In the genomic region with DNA sequence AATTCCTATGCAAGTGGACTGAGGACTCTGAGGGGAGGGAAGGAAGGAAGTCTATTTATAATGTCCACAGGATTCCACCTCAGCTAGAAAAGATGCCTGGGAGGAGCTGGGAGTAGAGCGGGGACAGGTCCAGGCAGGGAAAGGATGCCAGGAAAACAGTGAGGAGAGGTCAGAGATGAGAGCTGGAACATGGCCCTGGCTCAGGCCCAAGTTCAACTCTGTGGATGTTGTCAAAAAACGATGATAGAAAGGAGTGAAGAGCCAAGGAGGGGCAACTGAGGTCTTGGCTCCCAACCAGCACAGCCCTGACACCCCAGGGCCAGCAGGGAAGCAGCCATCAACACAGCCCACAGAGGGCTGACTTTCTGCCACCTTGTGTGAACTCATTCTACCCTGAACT, we compare ENCODE assay signal across 12 mouse cellular contexts. TPM values are rescaled to one million over a fixed set of nuclear protein-coding genes. Genes with fewer than 3 reads are reported as not detected.
DNase-seq lines count a peak whose midpoint lies in the region; ATAC-seq lines count a peak whose summit lies in the region.
"Had no signal": no experiment of that assay in that cellular context is flagged by ENCODE, and none has a peak within 500 bp of the region (broad histone marks: within the 10 kb centered on the region; RNA-seq: fewer than 3 reads in every experiment).

No protein-coding gene starts in this region.

- DNase-seq in cerebellum, adult 18-20 months: peak; percentile 76 to 77
- no peak for DNase-seq in cerebellum, postnatal 4 days (ENCODE audit: low spot score in 2 of 2)
- DNase-seq in adrenal gland, postnatal 14 days: peak; percentile 81
- DNase-seq in kidney, postnatal 36 days: peak; percentile 83 to 87
- DNase-seq in forebrain, embryonic 11.5 days (ENCODE audit: low spot score): no peak
- DNase-seq in layer of hippocampus, adult 18-20 months (ENCODE audit: low spot score in 2 of 2): no peak

- no peaks in the 10 kb centered on the region for H3K9me3 ChIP-seq in heart, embryonic 14.5 days (ENCODE audit: control insufficient read depth, low read length)
- no peaks in the 10 kb centered on the region for H3K9me3 ChIP-seq in forebrain, embryonic 11.5 days (ENCODE audit: control insufficient read depth, low read length)
- no peaks in the 10 kb centered on the region for H3K9me3 ChIP-seq in liver, embryonic 12.5 days (replicated peaks)
- H3K9me3 ChIP-seq: hindbrain, embryonic 15.5 days had no signal

- WGBS in heart, embryonic 14.5 days: 9% methylated on average over 2 of the region's 2 CpGs
- 79% methylated on average over 2 of the region's 2 CpGs for WGBS in forebrain, embryonic 11.5 days
- 70% methylated on average over 2 of the region's 2 CpGs for WGBS in liver, embryonic 12.5 days (ENCODE audit: insufficient replicate concordance)

- peaks cover 72% of the 10 kb centered on the region for H3K36me3 ChIP-seq in heart, embryonic 14.5 days (ENCODE audit: control insufficient read depth, insufficient read depth, low read length)
- no peaks in the 10 kb centered on the region; the same call in 1 of the 2 replicates for H3K36me3 ChIP-seq in forebrain, embryonic 11.5 days (ENCODE audit: control insufficient read depth, insufficient read depth, low read length)
- peaks cover 83% of the 10 kb centered on the region for H3K36me3 ChIP-seq in liver, embryonic 12.5 days

- peak overlapping the region; percentile 33 to 39; a peak in 3 of 4 replicates for H3K27ac ChIP-seq in heart, embryonic 14.5 days (replicated peaks in 1 of 2; ENCODE audit: control insufficient read depth in 1 of 2, insufficient read depth in 1 of 2, low read depth in 2 of 2, low read length in 2 of 2)
- H3K27ac ChIP-seq in forebrain, embryonic 11.5 days (ENCODE audit: low read depth, low read length): no peak overlapping the region
- no peak overlapping the region for H3K27ac ChIP-seq in liver, embryonic 12.5 days
- H3K27ac ChIP-seq: hindbrain, embryonic 15.5 days; macrophage had no signal

- H3K27me3 ChIP-seq in heart, embryonic 14.5 days (ENCODE audit: control insufficient read depth, insufficient read depth, low read length): no peaks in the 10 kb centered on the region
- H3K27me3 ChIP-seq in forebrain, embryonic 11.5 days (ENCODE audit: control insufficient read depth, insufficient read depth, low read length): no peaks in the 10 kb centered on the region
- no peaks in the 10 kb centered on the region for H3K27me3 ChIP-seq in liver, embryonic 12.5 days (replicated peaks)
- H3K27me3 ChIP-seq: hindbrain, embryonic 15.5 days had no signal

- peak; percentile 68 for ATAC-seq in heart, embryonic 14.5 days (ENCODE audit: insufficient number of reproducible peaks, insufficient read depth, low FRiP score, low read depth)
- ATAC-seq in forebrain, embryonic 11.5 days (replicated peaks; ENCODE audit: low FRiP score): no peak
- no peak for ATAC-seq in liver, embryonic 12.5 days
- ATAC-seq: activated CD4-positive, CD25-positive, alpha-beta regulatory T cell, adult 4 months had no signal

- H3K4me1 ChIP-seq in heart, embryonic 14.5 days (ENCODE audit: control insufficient read depth in 2 of 2, insufficient read depth in 2 of 2, low read length in 2 of 2): peaks cover 12 to 16% of the 10 kb centered on the region in 2 experiments
- no peaks in the 10 kb centered on the region for H3K4me1 ChIP-seq in forebrain, embryonic 11.5 days (replicated peaks; ENCODE audit: control insufficient read depth, insufficient read depth, low read length)
- no peaks in the 10 kb centered on the region for H3K4me1 ChIP-seq in liver, embryonic 12.5 days
- H3K4me1 ChIP-seq: hindbrain, embryonic 15.5 days had no signal

- no peak overlapping the region for H3K4me2 ChIP-seq in heart, embryonic 14.5 days (ENCODE audit: low read length)
- no peak overlapping the region for H3K4me2 ChIP-seq in forebrain, embryonic 11.5 days (ENCODE audit: low read depth, low read length, severe bottlenecking)
- no peak overlapping the region for H3K4me2 ChIP-seq in liver, embryonic 12.5 days
- H3K4me2 ChIP-seq: hindbrain, embryonic 15.5 days had no signal

- H3K4me3 ChIP-seq in heart, embryonic 14.5 days (ENCODE audit: control insufficient read depth in 1 of 2, insufficient read depth in 1 of 2, low read depth in 1 of 2, low read length in 2 of 2): no peak overlapping the region
- H3K4me3 ChIP-seq in forebrain, embryonic 11.5 days (ENCODE audit: low read depth, low read length): no peak overlapping the region
- no peak overlapping the region for H3K4me3 ChIP-seq in liver, embryonic 12.5 days
- H3K4me3 ChIP-seq: erythroblast, embryonic 14.5 days; hindbrain, embryonic 15.5 days had no signal

- no peak overlapping the region for H3K9ac ChIP-seq in heart, embryonic 14.5 days (ENCODE audit: low read length)
- H3K9ac ChIP-seq in forebrain, embryonic 11.5 days (ENCODE audit: low read length): no peak overlapping the region
- no peak overlapping the region for H3K9ac ChIP-seq in liver, embryonic 12.5 days
- H3K9ac ChIP-seq: hindbrain, embryonic 15.5 days had no signal

RNA-seq across cellular contexts. Expression of a gene that starts 9.7 kb away (rescaled TPM):
- total RNA-seq in adrenal gland, postnatal 14 days (2021): 23.3 and 30.8 TPM in 2 replicates
- polyA plus RNA-seq in heart, embryonic 14.5 days (2014; fragmentation: Nextera tagmentation; extraction: Ambion mirVana): 12.0 and 12.4 TPM in 2 replicates
- polyA plus RNA-seq in forebrain, embryonic 11.5 days (2014; fragmentation: Nextera tagmentation; extraction: Ambion mirVana): 12.0 and 12.1 TPM in 2 replicates
- total RNA-seq in layer of hippocampus, adult 18-20 months (2021): 100 to 1,000 TPM; 156 to 165 TPM
- polyA plus RNA-seq in liver, embryonic 12.5 days (2016; fragmentation: Nextera tagmentation; extraction: Ambion mirVana): 14.9 and 15.0 TPM in 2 replicates

RNA-seq across cellular contexts. Expression of a gene that starts 17.9 kb away (rescaled TPM):
- 45.7 and 48.0 TPM in 2 replicates for total RNA-seq in adrenal gland, postnatal 14 days (2021)
- 6.5 and 7.7 TPM in 2 replicates for polyA plus RNA-seq in heart, embryonic 14.5 days (2014; fragmentation: Nextera tagmentation; extraction: Ambion mirVana)
- polyA plus RNA-seq in forebrain, embryonic 11.5 days (2014; fragmentation: Nextera tagmentation; extraction: Ambion mirVana): 0.33 TPM in 1 of 2 replicates, not detected in the other
- 10 to 100 TPM; 11.7 to 12.9 TPM for total RNA-seq in layer of hippocampus, adult 18-20 months (2021)
- polyA plus RNA-seq in liver, embryonic 12.5 days (2016; fragmentation: Nextera tagmentation; extraction: Ambion mirVana): 0.72 and 1.1 TPM in 2 replicates
- polyA plus RNA-seq: macrophage had no signal

RNA-seq across cellular contexts. Expression of a gene that starts 24.0 kb away (rescaled TPM):
- total RNA-seq in adrenal gland, postnatal 14 days (2021): 0.26 and 4.7 TPM in 2 replicates
- polyA plus RNA-seq in heart, embryonic 14.5 days (2014; fragmentation: Nextera tagmentation; extraction: Ambion mirVana): 0.20 and 0.32 TPM in 2 replicates
- polyA plus RNA-seq in forebrain, embryonic 11.5 days (2014; fragmentation: Nextera tagmentation; extraction: Ambion mirVana): not detected in 2 replicates
- under 1 TPM in 1 of 2 experiments, not detected in 1; 0.15 TPM for total RNA-seq in layer of hippocampus, adult 18-20 months (2021)
- 28.3 and 29.8 TPM in 2 replicates for polyA plus RNA-seq in liver, embryonic 12.5 days (2016; fragmentation: Nextera tagmentation; extraction: Ambion mirVana)

RNA-seq across cellular contexts. Expression of a gene that starts 26.1 kb away (rescaled TPM):
- total RNA-seq in adrenal gland, postnatal 14 days (2021): 83.0 and 121 TPM in 2 replicates
- polyA plus RNA-seq in heart, embryonic 14.5 days (2014; fragmentation: Nextera tagmentation; extraction: Ambion mirVana): 27.2 and 30.1 TPM in 2 replicates
- 8.8 and 10.5 TPM in 2 replicates for polyA plus RNA-seq in forebrain, embryonic 11.5 days (2014; fragmentation: Nextera tagmentation; extraction: Ambion mirVana)
- total RNA-seq in layer of hippocampus, adult 18-20 months (2021): 10 to 100 TPM; 13.8 to 18.2 TPM
- 6.4 and 9.2 TPM in 2 replicates for polyA plus RNA-seq in liver, embryonic 12.5 days (2016; fragmentation: Nextera tagmentation; extraction: Ambion mirVana)

RNA-seq across cellular contexts. Expression of a gene that starts 52.7 kb away (rescaled TPM):
- 224 and 250 TPM in 2 replicates for total RNA-seq in adrenal gland, postnatal 14 days (2021)
- 70.8 and 78.0 TPM in 2 replicates for polyA plus RNA-seq in heart, embryonic 14.5 days (2014; fragmentation: Nextera tagmentation; extraction: Ambion mirVana)
- 122 and 129 TPM in 2 replicates for polyA plus RNA-seq in forebrain, embryonic 11.5 days (2014; fragmentation: Nextera tagmentation; extraction: Ambion mirVana)
- total RNA-seq in layer of hippocampus, adult 18-20 months (2021): 100 to 1,000 TPM; 197 to 203 TPM
- 91.7 and 91.8 TPM in 2 replicates for polyA plus RNA-seq in liver, embryonic 12.5 days (2016; fragmentation: Nextera tagmentation; extraction: Ambion mirVana)

Comparison
In these comparisons a context has a peak if more than half of its experiments do, and no peak if none do; other contexts are left out.
1. DNase-seq: peak in cerebellum, adult 18-20 months (2 of 2), adrenal gland, postnatal 14 days (single experiment) and kidney, postnatal 36 days (2 of 2); none in cerebellum, postnatal 4 days (0 of 2), forebrain, embryonic 11.5 days (single experiment) and layer of hippocampus, adult 18-20 months (0 of 2).
2. H3K27ac ChIP-seq: peak in heart, embryonic 14.5 days (2 of 2); none in forebrain, embryonic 11.5 days (single experiment) and liver, embryonic 12.5 days (single experiment).
3. RNA of a gene that starts 24.0 kb away (polyA plus RNA-seq): 28.3 to 29.8 TPM in liver, embryonic 12.5 days; 0.20 to 0.32 TPM in heart, embryonic 14.5 days and not detected in forebrain, embryonic 11.5 days; every median in the first group is over 10 times any median in the second.